Mouse (Mus musculus): ENCODE results near the gene Cmtm4. TPM values are rescaled to one million over a fixed set of nuclear protein-coding genes. Genes with fewer than 3 reads are reported as not detected.
A peak's percentile ranks its signal among the peaks of the same experiment; 100 is the strongest.

The Cmtm4 gene
- polyA plus RNA-seq, 1 experiment: 32.4 TPM

GRCm38 (mm10) chr8:104403596-104403995 lies 8.0 kb upstream of the Cmtm4 start:
- Histone ChIP-seq H3K4me1 (ENCODE audit: control insufficient read depth, insufficient read depth, low read length) (peaks cover 4% of the 10 kb centered on the region), H3K4me3 (ENCODE audit: insufficient read depth, low read depth, low read length) (no peak overlapping the region), H3K27ac (ENCODE audit: insufficient read depth, low read depth, low read length) (no peak overlapping the region), H3K36me3 (ENCODE audit: control insufficient read depth, insufficient read depth, low read length) (no peaks in the 10 kb centered on the region), H3K27me3 (replicated peaks; ENCODE audit: control insufficient read depth, insufficient read depth, low read length) (no peaks in the 10 kb centered on the region)
- WGBS: 75% methylated on average over 3 of the region's 3 CpGs
- DNase-seq: peak; percentile 43
- TF ChIP-seq CTCF (conservative IDR thresholded peaks at IDR 0.05; ENCODE audit: insufficient read depth, insufficient read length, low read depth, low read length) (peak; percentile 87), POLR2A (IDR thresholded peaks at IDR 0.05; ENCODE audit: low read depth, low read length) (no peak)

GRCm38 (mm10) chr8:104394801-104395702 lies 555 bp downstream of the Cmtm4 start:
- WGBS: under 1% methylated on average over 82 of the region's 82 CpGs
- Histone ChIP-seq H3K27me3 (replicated peaks; ENCODE audit: control insufficient read depth, insufficient read depth, low read length) (no peaks in the 10 kb centered on the region), H3K4me1 (ENCODE audit: control insufficient read depth, insufficient read depth, low read length) (peaks cover 7% of the 10 kb centered on the region; the same call in 1 of the 2 replicates), H3K27ac (ENCODE audit: insufficient read depth, low read depth, low read length) (peak overlapping the region; percentile 77), H3K4me3 (ENCODE audit: insufficient read depth, low read depth, low read length) (peak overlapping the region; percentile 77), H3K36me3 (ENCODE audit: control insufficient read depth, insufficient read depth, low read length) (no peaks in the 10 kb centered on the region)
- TF ChIP-seq POLR2A (IDR thresholded peaks at IDR 0.05; ENCODE audit: low read depth, low read length): no peak
- no peak for TF ChIP-seq CTCF (conservative IDR thresholded peaks at IDR 0.05; ENCODE audit: insufficient read depth, insufficient read length, low read depth, low read length)
- DNase-seq: peak; percentile 72

- TF ChIP-seq CTCF (conservative IDR thresholded peaks at IDR 0.05; ENCODE audit: insufficient read depth, insufficient read length, low read depth, low read length) (no peak), POLR2A (IDR thresholded peaks at IDR 0.05; ENCODE audit: low read depth, low read length) (no peak)
- WGBS: 65% methylated on average over 6 of the region's 6 CpGs
These were observed 1.8 kb downstream of the Cmtm4 start for GRCm38 (mm10) chr8:104393767-104394166.

GRCm38 (mm10) chr8:104393139-104393538 lies 2.5 kb downstream of the Cmtm4 start:
- no peaks in the 10 kb centered on the region for H3K27me3 ChIP-seq (replicated peaks; ENCODE audit: control insufficient read depth, insufficient read depth, low read length)
- no peaks in the 10 kb centered on the region for H3K36me3 ChIP-seq (ENCODE audit: control insufficient read depth, insufficient read depth, low read length)
- H3K27ac ChIP-seq (ENCODE audit: insufficient read depth, low read depth, low read length): no peak overlapping the region
- H3K4me3 ChIP-seq (ENCODE audit: insufficient read depth, low read depth, low read length): no peak overlapping the region
- H3K4me1 ChIP-seq (ENCODE audit: control insufficient read depth, insufficient read depth, low read length): peaks cover 10% of the 10 kb centered on the region; the same call in 1 of the 2 replicates
- TF ChIP-seq POLR2A (IDR thresholded peaks at IDR 0.05; ENCODE audit: low read depth, low read length) (no peak), CTCF (conservative IDR thresholded peaks at IDR 0.05; ENCODE audit: insufficient read depth, insufficient read length, low read depth, low read length) (no peak)
- DNase-seq: no peak
- 92% methylated on average over 6 of the region's 7 CpGs for WGBS

More at GRCm38 (mm10) chr8:104393767-104394166, 1.8 kb downstream of the Cmtm4 start:
- Histone ChIP-seq H3K4me1 (ENCODE audit: control insufficient read depth, insufficient read depth, low read length) (peaks cover 9% of the 10 kb centered on the region; the same call in 1 of the 2 replicates), H3K4me3 (ENCODE audit: insufficient read depth, low read depth, low read length) (no peak overlapping the region), H3K27me3 (replicated peaks; ENCODE audit: control insufficient read depth, insufficient read depth, low read length) (no peaks in the 10 kb centered on the region), H3K27ac (ENCODE audit: insufficient read depth, low read depth, low read length) (no peak overlapping the region), H3K36me3 (ENCODE audit: control insufficient read depth, insufficient read depth, low read length) (no peaks in the 10 kb centered on the region)
- DNase-seq: no peak

GRCm38 (mm10) chr8:104390245-104390644 lies 5.4 kb downstream of the Cmtm4 start:
- TF ChIP-seq CTCF (conservative IDR thresholded peaks at IDR 0.05; ENCODE audit: insufficient read depth, insufficient read length, low read depth, low read length): no peak
- no peak for TF ChIP-seq POLR2A (IDR thresholded peaks at IDR 0.05; ENCODE audit: low read depth, low read length)
- H3K4me1 ChIP-seq (ENCODE audit: control insufficient read depth, insufficient read depth, low read length): peaks cover 24% of the 10 kb centered on the region
- no peaks in the 10 kb centered on the region for H3K36me3 ChIP-seq (ENCODE audit: control insufficient read depth, insufficient read depth, low read length)
- H3K27ac ChIP-seq (ENCODE audit: insufficient read depth, low read depth, low read length): no peak overlapping the region
- H3K27me3 ChIP-seq (replicated peaks; ENCODE audit: control insufficient read depth, insufficient read depth, low read length): no peaks in the 10 kb centered on the region
- no peak for DNase-seq
- no peak overlapping the region for H3K4me3 ChIP-seq (ENCODE audit: insufficient read depth, low read depth, low read length)
- WGBS: 69% methylated on average over 8 of the region's 8 CpGs

- no peak overlapping the region for H3K4me3 ChIP-seq (ENCODE audit: insufficient read depth, low read depth, low read length)
- 45% methylated on average over 2 of the region's 2 CpGs for WGBS
- no peak overlapping the region for H3K27ac ChIP-seq (ENCODE audit: insufficient read depth, low read depth, low read length)
- no peaks in the 10 kb centered on the region for H3K36me3 ChIP-seq (ENCODE audit: control insufficient read depth, insufficient read depth, low read length)
- TF ChIP-seq POLR2A (IDR thresholded peaks at IDR 0.05; ENCODE audit: low read depth, low read length) (no peak), CTCF (conservative IDR thresholded peaks at IDR 0.05; ENCODE audit: insufficient read depth, insufficient read length, low read depth, low read length) (no peak)
- peaks cover 37% of the 10 kb centered on the region for H3K4me1 ChIP-seq (ENCODE audit: control insufficient read depth, insufficient read depth, low read length)
- DNase-seq: peak; percentile 92
- no peaks in the 10 kb centered on the region for H3K27me3 ChIP-seq (replicated peaks; ENCODE audit: control insufficient read depth, insufficient read depth, low read length)
These were observed 7.6 kb downstream of the Cmtm4 start for GRCm38 (mm10) chr8:104387980-104388379.

- Histone ChIP-seq H3K4me3 (ENCODE audit: insufficient read depth, low read depth, low read length) (no peak overlapping the region), H3K27ac (ENCODE audit: insufficient read depth, low read depth, low read length) (no peak overlapping the region), H3K36me3 (ENCODE audit: control insufficient read depth, insufficient read depth, low read length) (no peaks in the 10 kb centered on the region), H3K27me3 (replicated peaks; ENCODE audit: control insufficient read depth, insufficient read depth, low read length) (no peaks in the 10 kb centered on the region), H3K4me1 (ENCODE audit: control insufficient read depth, insufficient read depth, low read length) (peaks cover 42% of the 10 kb centered on the region)
- TF ChIP-seq POLR2A (IDR thresholded peaks at IDR 0.05; ENCODE audit: low read depth, low read length) (no peak), CTCF (conservative IDR thresholded peaks at IDR 0.05; ENCODE audit: insufficient read depth, insufficient read length, low read depth, low read length) (no peak)
- 50% methylated on average over 7 of the region's 7 CpGs for WGBS
- DNase-seq: no peak
These were observed 8.1 kb downstream of the Cmtm4 start for GRCm38 (mm10) chr8:104387501-104387900.
